Mouse (Mus musculus) kidney, postnatal 0 days (tissue): ENCODE measurements at regions not wholly inside any gene's neighbourhood (a gene's known extent, or its start where the extent isn't known, plus 50 kb on each side); places are given as distances from the start of the nearest gene placed in this dataset.

Experiments used
- ATAC-seq: fragments of 200-750 bp; cut with Nextera tagmentation; replicated peaks from 2 replicates; pipeline ENCODE4 v1.8.0; 2017; ENCODE audit warnings: low read depth, moderate number of reproducible peaks, moderate TSS enrichment, moderate library complexity; ENCODE audit not compliant: low FRiP score
- DNase-seq: peaks from one replicate; pipeline ENCODE4 v3.0.0-alpha.2; 2016; ENCODE audit warnings: low spot score
- H3K27ac ChIP-seq: fragments of 300-500 bp; sonication (generic); 2 replicates; pipeline ENCODE4 v1.5.1; 2014; ENCODE audit warnings: mild to moderate bottlenecking
- H3K27me3 ChIP-seq: fragments of 300-500 bp; sonication (generic); 2 replicates; pipeline ENCODE4 v1.6.1; 2014; ENCODE audit warnings: low read length, mixed read lengths; ENCODE audit not compliant: insufficient read depth
- H3K36me3 ChIP-seq: fragments of 300-500 bp; sonication (generic); 2 replicates; pipeline ENCODE4 v1.6.1; 2014; ENCODE audit warnings: low read length, mixed read lengths; ENCODE audit not compliant: insufficient read depth
- H3K4me1 ChIP-seq: fragments of 300-500 bp; sonication (generic); replicated peaks from 2 replicates; pipeline ENCODE4 v1.6.1; 2014; ENCODE audit warnings: antibody characterized with exemption, low read length, mixed read lengths; ENCODE audit not compliant: insufficient read depth
- H3K4me2 ChIP-seq: fragments of 300-500 bp; sonication (generic); 2 replicates; pipeline ENCODE4 v1.6.1; 2014; ENCODE audit warnings: mild to moderate bottlenecking, low read length, moderate library complexity, mixed read lengths
- H3K4me3 ChIP-seq: fragments of 300-500 bp; sonication (generic); replicated peaks from 2 replicates; pipeline ENCODE4 v1.5.1; 2014; ENCODE audit warnings: low read depth, low read length
- H3K9ac ChIP-seq: fragments of 300-500 bp; sonication (generic); 2 replicates; pipeline ENCODE4 v1.6.1; 2014; ENCODE audit warnings: low read depth, low read length
- H3K9me3 ChIP-seq: fragments of 300-500 bp; sonication (generic); replicated peaks from 2 replicates; pipeline ENCODE4 v1.6.1; 2016; ENCODE audit warnings: low read length, inconsistent platforms, mixed read lengths
- CTCF ChIP-seq: IDR thresholded peaks from 2 replicates; pipeline ENCODE4 v1.5.1; 2016; ENCODE audit warnings: antibody characterized with exemption, low read depth, mild to moderate bottlenecking, moderate library complexity
- WGBS: fragments of 180-500 bp; shearing (Covaris S2); extraction: QIAGEN DNeasy Blood & Tissue Kit; methylation state at CpG from one replicate; pipeline ENCODE4 v1.1.7; 2014; 5-methylcytosine and 5-hydroxymethylcytosine counted together

GRCm38 (mm10) chr15:96131582-96132091, 155.7 kb upstream of the Arid2 start:
- TF ChIP-seq CTCF, result no peak

GRCm38 (mm10) chr15:96132636-96133035, 154.7 kb upstream of the Arid2 start:
- Histone ChIP-seq H3K27me3 (no peaks in the 10 kb centered on the region), H3K27ac (no peak overlapping the region), H3K9me3 (no peaks in the 10 kb centered on the region), H3K9ac (no peak overlapping the region), H3K4me1 (0 out of 2 replicates have a peak, but pooled peaks cover 4% of the 10 kb centered on the region), H3K36me3 (no peaks in the 10 kb centered on the region), H3K4me3 (no peak overlapping the region), H3K4me2 (no peak overlapping the region)
- no peak for TF ChIP-seq CTCF
- peak; percentile 43 for DNase-seq
- no peak for ATAC-seq
- WGBS, result 35% methylated on average over 3 of the region's 3 CpGs

More at GRCm38 (mm10) chr15:96131582-96132091, 155.7 kb upstream of the Arid2 start:
- Histone ChIP-seq H3K4me1 (0 out of 2 replicates have a peak, but pooled peaks cover 4% of the 10 kb centered on the region), H3K4me2 (no peak overlapping the region), H3K27me3 (no peaks in the 10 kb centered on the region), H3K27ac (no peak overlapping the region), H3K9ac (no peak overlapping the region), H3K4me3 (no peak overlapping the region), H3K9me3 (no peaks in the 10 kb centered on the region), H3K36me3 (no peaks in the 10 kb centered on the region)
- ATAC-seq, result no peak
- DNase-seq, result no peak

DNA sequence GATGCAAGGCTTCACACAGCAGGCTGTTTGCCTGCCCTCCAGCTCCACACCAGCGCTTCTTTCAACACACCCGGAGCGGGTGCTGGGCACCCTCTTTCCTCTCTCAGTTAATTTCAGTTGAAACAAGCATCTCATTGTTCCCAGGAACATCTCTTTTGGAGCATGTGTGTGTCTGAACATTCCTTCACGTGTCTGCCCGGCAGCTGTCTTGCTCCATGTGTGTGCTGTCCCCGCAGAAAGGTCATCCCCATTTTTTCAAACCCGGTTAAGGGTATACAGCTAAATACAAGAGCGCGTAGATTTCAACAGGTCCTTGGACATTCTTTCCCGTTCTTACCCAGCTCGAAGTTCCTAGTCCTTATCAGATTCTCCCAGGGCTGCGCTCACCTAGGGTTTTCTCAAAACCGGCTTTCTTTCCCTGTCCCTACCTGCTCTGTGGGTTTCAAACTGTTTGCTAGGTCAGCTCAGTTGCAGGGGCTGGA, 152.0 kb upstream of the Arid2 start:
- H3K27me3 ChIP-seq, result no peaks in the 10 kb centered on the region
- 0 out of 2 replicates have a peak overlapping the region, but pooled peaks have one; percentile 1 for H3K4me2 ChIP-seq
- 36% methylated on average over 13 of the region's 13 CpGs for WGBS
- TF ChIP-seq CTCF, result no peak
- no peak overlapping the region for H3K27ac ChIP-seq
- DNase-seq (no peak), ATAC-seq (no peak)
- H3K9me3 ChIP-seq, result no peaks in the 10 kb centered on the region
- H3K36me3 ChIP-seq, result no peaks in the 10 kb centered on the region
- 0 out of 2 replicates have a peak, but pooled peaks cover 4% of the 10 kb centered on the region for H3K4me1 ChIP-seq
- H3K9ac ChIP-seq, result no peak overlapping the region
- H3K4me3 ChIP-seq, result no peak overlapping the region

- WGBS, result 47% methylated on average over 6 of the region's 6 CpGs
- DNase-seq, result no peak
- Histone ChIP-seq H3K27me3 (no peaks in the 10 kb centered on the region), H3K9ac (no peak overlapping the region), H3K27ac (no peak overlapping the region), H3K4me2 (no peak overlapping the region), H3K36me3 (no peaks in the 10 kb centered on the region), H3K4me3 (no peak overlapping the region), H3K9me3 (no peaks in the 10 kb centered on the region), H3K4me1 (0 out of 2 replicates have a peak, but pooled peaks cover 4% of the 10 kb centered on the region)
- ATAC-seq, result no peak
- TF ChIP-seq CTCF, result no peak
Observed at GRCm38 (mm10) chr15:96135816-96136215, 151.5 kb upstream of the Arid2 start.

DNA sequence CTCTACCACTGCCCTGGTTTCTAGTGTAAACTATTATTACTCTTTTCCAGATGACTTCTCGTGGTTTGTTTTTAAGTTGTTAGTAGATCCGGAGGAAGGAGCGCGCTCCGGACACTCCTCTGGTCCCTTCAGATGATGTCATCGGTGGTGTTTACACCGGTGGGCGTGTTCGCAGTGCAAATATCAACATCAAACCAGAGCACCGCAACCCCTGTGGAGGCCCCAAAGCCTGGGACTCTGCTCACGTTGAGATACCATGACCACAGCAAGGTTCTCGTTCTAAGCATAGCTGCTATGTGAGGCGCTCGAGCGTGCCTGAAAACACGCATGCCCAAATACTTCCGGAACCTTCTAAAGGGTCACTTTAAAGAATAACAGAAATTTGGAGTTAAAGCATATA, 149.8 kb upstream of the Arid2 start:
- H3K4me3 ChIP-seq, result no peak overlapping the region
- H3K36me3 ChIP-seq, result no peaks in the 10 kb centered on the region
- 84% methylated on average over 17 of the region's 17 CpGs for WGBS
- no peaks in the 10 kb centered on the region for H3K9me3 ChIP-seq
- H3K9ac ChIP-seq, result no peak overlapping the region
- H3K4me2 ChIP-seq, result no peak overlapping the region
- no peak for TF ChIP-seq CTCF
- 0 out of 2 replicates have a peak, but pooled peaks cover 4% of the 10 kb centered on the region for H3K4me1 ChIP-seq
- H3K27me3 ChIP-seq, result no peaks in the 10 kb centered on the region
- DNase-seq (no peak), ATAC-seq (no peak)
- H3K27ac ChIP-seq, result no peak overlapping the region

DNA sequence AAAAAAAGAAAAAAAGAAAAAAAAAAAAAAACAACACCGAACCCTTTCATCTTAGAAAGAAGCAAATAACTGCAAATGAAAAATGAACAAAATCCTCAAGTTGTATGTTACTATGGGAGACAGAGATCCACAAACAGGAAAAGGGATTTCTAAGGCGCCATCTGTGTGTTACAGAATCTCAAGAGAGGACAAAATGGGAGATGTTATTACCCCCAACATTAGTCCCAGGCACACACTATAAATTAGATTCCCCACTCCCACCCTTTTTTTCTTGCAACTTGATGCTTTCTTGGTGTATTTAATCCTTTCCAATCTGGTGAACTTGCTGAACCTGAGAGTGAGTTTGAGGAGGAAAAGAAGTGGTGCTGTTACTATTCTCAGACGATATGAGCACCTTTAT, 149.4 kb upstream of the Arid2 start:
- H3K4me2 ChIP-seq, result no peak overlapping the region
- ATAC-seq (no peak), DNase-seq (peak; percentile 53)
- no peaks in the 10 kb centered on the region for H3K36me3 ChIP-seq
- no peak for TF ChIP-seq CTCF
- no peak overlapping the region for H3K4me3 ChIP-seq
- H3K9me3 ChIP-seq, result no peaks in the 10 kb centered on the region
- no peak overlapping the region for H3K27ac ChIP-seq
- H3K27me3 ChIP-seq, result no peaks in the 10 kb centered on the region
- 0 out of 2 replicates have a peak, but pooled peaks cover 4% of the 10 kb centered on the region for H3K4me1 ChIP-seq
- H3K9ac ChIP-seq, result no peak overlapping the region
- 67% methylated on average over 3 of the region's 3 CpGs for WGBS

DNA sequence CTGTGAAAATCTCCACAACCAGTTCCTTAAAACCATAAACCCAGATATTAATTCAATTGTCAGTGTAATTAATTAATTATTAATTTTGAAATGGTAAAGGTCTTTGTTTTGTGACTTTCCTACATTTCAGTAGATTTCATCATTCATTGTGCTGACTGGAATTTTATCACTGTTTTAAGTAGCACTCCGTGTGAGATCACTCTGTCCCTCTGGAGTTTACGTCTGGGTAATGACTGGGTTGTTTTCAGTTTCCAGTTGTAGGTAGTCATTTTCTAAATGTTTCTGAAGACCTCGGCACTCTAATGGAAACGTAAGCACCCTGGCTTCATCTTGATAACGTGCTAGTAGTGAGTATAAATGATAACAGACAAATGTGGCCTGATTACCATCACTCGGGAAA, 133.8 kb upstream of the Arid2 start:
- Histone ChIP-seq H3K9ac (no peak overlapping the region), H3K4me2 (no peak overlapping the region), H3K9me3 (no peaks in the 10 kb centered on the region), H3K27ac (no peak overlapping the region), H3K4me3 (no peak overlapping the region), H3K27me3 (no peaks in the 10 kb centered on the region), H3K36me3 (no peaks in the 10 kb centered on the region), H3K4me1 (no peaks in the 10 kb centered on the region)
- no peak for TF ChIP-seq CTCF
- ATAC-seq (no peak), DNase-seq (no peak)
- WGBS, result 59% methylated on average over 6 of the region's 6 CpGs
